ENCODE assay signal across 8 mouse cellular contexts in genomic region chr13:74462699-74463385, GRCm38 (mm10). TPM values are rescaled to one million over a fixed set of nuclear protein-coding genes. Genes with fewer than 3 reads are reported as not detected.
DNase-seq lines count a peak whose midpoint lies in the region; ATAC-seq lines count a peak whose summit lies in the region.

No protein-coding gene starts in this region.

- 0% methylated on average over 23 of the region's 23 CpGs for WGBS in hindbrain, embryonic 16.5 days
- under 1% methylated on average over 23 of the region's 23 CpGs for WGBS in macrophage (ENCODE audit: missing documents)

- peak; percentile 72 for DNase-seq in WW6 (ENCODE audit: low read depth, low spot score)
- DNase-seq in cerebellum, postnatal 4 days (ENCODE audit: low spot score in 2 of 2), result peak; percentile 29 to 67
- DNase-seq in gastrocnemius, adult 18-20 months (ENCODE audit: low spot score), result peak; percentile 83
- peak; percentile 74 to 82 for DNase-seq in left cerebral cortex, adult 18-20 months (ENCODE audit: low spot score in 2 of 2)
- DNase-seq in right cerebral cortex, adult 18-20 months, result peak; percentile 87
- peak; percentile 10 for DNase-seq in urinary bladder, postnatal 10 days (ENCODE audit: low spot score)

- H3K9me3 ChIP-seq in hindbrain, embryonic 16.5 days (ENCODE audit: control insufficient read depth, low read length), result no peaks in the 10 kb centered on the region

- peak overlapping the region; percentile 52 for H3K4me3 ChIP-seq in hindbrain, embryonic 16.5 days (ENCODE audit: low read length)
- peak overlapping the region; percentile 74 for H3K4me3 ChIP-seq in macrophage (ENCODE audit: inconsistent target)

- peak overlapping the region; percentile 87 for H3K27ac ChIP-seq in hindbrain, embryonic 16.5 days (ENCODE audit: low read depth, low read length)
- peak overlapping the region; percentile 88 for H3K27ac ChIP-seq in macrophage

- peak; percentile 100 for ATAC-seq in hindbrain, embryonic 16.5 days

- H3K9ac ChIP-seq in hindbrain, embryonic 16.5 days (ENCODE audit: low read depth, low read length), result peak overlapping the region; percentile 67

- H3K79me2 ChIP-seq in macrophage (ENCODE audit: inconsistent target), result peaks cover 25% of the 10 kb centered on the region; the same call in 1 of the 2 replicates

- no peaks in the 10 kb centered on the region for H3K27me3 ChIP-seq in hindbrain, embryonic 16.5 days (replicated peaks; ENCODE audit: control insufficient read depth, insufficient read depth, low read length)

- no peaks in the 10 kb centered on the region for H3K36me3 ChIP-seq in hindbrain, embryonic 16.5 days (ENCODE audit: control insufficient read depth, insufficient read depth, low read length)
- no peaks in the 10 kb centered on the region for H3K36me3 ChIP-seq in macrophage (ENCODE audit: inconsistent target)

- H3K4me1 ChIP-seq in hindbrain, embryonic 16.5 days (ENCODE audit: control insufficient read depth, insufficient read depth, low read depth, low read length), result no peaks in the 10 kb centered on the region

- peak overlapping the region; percentile 68 for H3K4me2 ChIP-seq in hindbrain, embryonic 16.5 days (ENCODE audit: low read length)

RNA-seq across cellular contexts. Expression of gene Zfp825, which starts 30.9 kb away (rescaled TPM):
- total RNA-seq in gastrocnemius, adult 18-20 months (2021), result 1 to 10 TPM; 6.5 to 6.6 TPM
- polyA plus RNA-seq in hindbrain, embryonic 16.5 days (2015; fragmentation: Nextera tagmentation; extraction: Ambion mirVana), result 15.4 and 16.2 TPM in 2 replicates
- total RNA-seq in left cerebral cortex, adult 18-20 months (2021), result 1 to 10 TPM; 8.0 to 8.1 TPM
- 10 to 100 TPM in 6 of 26 experiments, 1 to 10 TPM in 20; 1.7 to 17.0 (median 6.5) TPM for total RNA-seq in macrophage (2018; cell fraction: chromatin; rRNA removed)
- 1 to 10 TPM; 2.1 to 9.7 (median 6.8) TPM for total RNA-seq in macrophage (2018; cell fraction: cytosol; rRNA removed)
- total RNA-seq in macrophage (2018; cell fraction: nucleus; rRNA removed), result 10 to 100 TPM in 6 of 26 experiments, 1 to 10 TPM in 20; 1.6 to 24.7 (median 6.8) TPM
- polyA plus RNA-seq in macrophage (2018), result 7.5 to 13.6 TPM (median 11.2 TPM) in 3 replicates

Comparison
In these comparisons a context has a peak if more than half of its experiments do, and no peak if none do; other contexts are left out.
1. Peak in every context shown above with its lines: DNase-seq, ATAC-seq, H3K4me3 ChIP-seq and H3K27ac ChIP-seq.
2. DNase-seq: peak in every context shown above with its lines; median percentile 87 in right cerebral cortex, adult 18-20 months; 83 in gastrocnemius, adult 18-20 months; 78 in left cerebral cortex, adult 18-20 months; 72 in WW6; 48 in cerebellum, postnatal 4 days; 10 in urinary bladder, postnatal 10 days.